Mouse (Mus musculus) megakaryocyte, embryonic 14.5 days (primary cell): ENCODE data around the gene Prl3d3. TPM values are rescaled to one million over a fixed set of nuclear protein-coding genes. Genes with fewer than 3 reads are reported as not detected.
"Not testable (repeated sequence)": the region's sequence is repeated elsewhere in the genome, so short reads cannot be mapped to it uniquely, and the experiment has no call there.

Experiments
- H3K27me3 ChIP-seq: replicated peaks from 2 replicates; pipeline ENCODE3; 2012; ENCODE audit warnings: inconsistent platforms
- H3K36me3 ChIP-seq: replicated peaks from 2 replicates; pipeline ENCODE3; 2012; ENCODE audit warnings: low read length, inconsistent platforms, mixed read lengths
- H3K4me1 ChIP-seq: 2 replicates; pipeline ENCODE4 v1.6.1; 2012; ENCODE audit warnings: inconsistent platforms
- H3K4me3 ChIP-seq: replicated peaks from 2 replicates; pipeline ENCODE3; 2012; ENCODE audit warnings: moderate library complexity, mild to moderate bottlenecking, inconsistent platforms
- H3K9me3 ChIP-seq: 2 replicates; pipeline ENCODE4 v1.6.1; 2012; ENCODE audit warnings: inconsistent platforms
- FLI1 ChIP-seq: IDR thresholded peaks from 2 replicates; pipeline ENCODE4 v1.6.1; 2012; ENCODE audit warnings: low read length, inconsistent platforms, mixed read lengths
- GATA1 ChIP-seq: IDR thresholded peaks from 3 replicates; pipeline ENCODE4 v1.6.1; 2012; ENCODE audit warnings: mixed read lengths, low read length, inconsistent platforms, borderline replicate concordance
- polyA plus RNA-seq: library from polyadenylated mRNA; stranded (reverse); fragments of >175 nt; gene quantifications from 2 replicates; pipeline ENCODE4 v1.2.3, GENCODE M21; 2012; ENCODE audit warnings: low replicate concordance; ENCODE audit not compliant: insufficient read depth

Prl3d3 gene
- polyA plus RNA-seq = not detected in 2 replicates

- not testable (repeated sequence) for H3K9me3 ChIP-seq, H3K4me3 ChIP-seq, H3K36me3 ChIP-seq, H3K27me3 ChIP-seq, H3K4me1 ChIP-seq
These were observed at the start of gene Prl3d3 for GRCm38 (mm10) chr13:27156490-27156889. Gene Prl3d3 (plus strand): TSS chr13:27156790.

GRCm38 (mm10) chr13:27121398-27121797, 35.2 kb upstream of the Prl3d3 start, which contains the start of gene Prl3d2:
Gene Prl3d2 (plus strand): TSS chr13:27121698.
- H3K27me3 ChIP-seq, H3K4me1 ChIP-seq, H3K9me3 ChIP-seq, H3K4me3 ChIP-seq, H3K36me3 ChIP-seq: not testable (repeated sequence)

GRCm38 (mm10) chr13:27148264-27148663, 8.3 kb upstream of the Prl3d3 start:
- Histone ChIP-seq H3K36me3 (no peaks in the 10 kb centered on the region), H3K27me3 (no peaks in the 10 kb centered on the region), H3K4me1 (no peaks in the 10 kb centered on the region), H3K9me3 (no peaks in the 10 kb centered on the region), H3K4me3 (no peak overlapping the region)
- no peak for TF ChIP-seq GATA1
- TF ChIP-seq FLI1 = no peak

- Histone ChIP-seq H3K27me3 (no peaks in the 10 kb centered on the region), H3K9me3 (peaks cover 10% of the 10 kb centered on the region; the same call in 1 of the 2 replicates), H3K4me1 (no peaks in the 10 kb centered on the region), H3K36me3 (no peaks in the 10 kb centered on the region), H3K4me3 (no peak within 1 kb of the TSS)
- TF ChIP-seq FLI1 = no peak
- no peak for TF ChIP-seq GATA1
These were observed 39.8 kb downstream of the Prl3d3 start, which contains the start of gene Prl3c1 for GRCm38 (mm10) chr13:27196359-27196758. Gene Prl3c1 (plus strand): TSS chr13:27196659.

Other genes starting within 250 kb of the Prl3d3 start
- gene Prl, start 99.2 kb upstream of the Prl3d3 start, polyA plus RNA-seq = not detected in 2 replicates
- not detected in 2 replicates for gene Prl3d1, start 62.6 kb upstream of the Prl3d3 start, polyA plus RNA-seq
- not detected in 2 replicates for gene Prl3d2, start 35.1 kb upstream of the Prl3d3 start, polyA plus RNA-seq
- not detected in 2 replicates for gene Prl3c1, start 39.9 kb downstream of the Prl3d3 start, polyA plus RNA-seq
- gene Prl3b1, start 85.1 kb downstream of the Prl3d3 start, polyA plus RNA-seq = not detected in 2 replicates
- not detected in 2 replicates for gene Prl3a1, start 102.6 kb downstream of the Prl3d3 start, polyA plus RNA-seq
- gene Prl6a1, start 155.8 kb downstream of the Prl3d3 start, polyA plus RNA-seq = not detected in 2 replicates
- gene Prl8a2, start 188.9 kb downstream of the Prl3d3 start, polyA plus RNA-seq = not detected in 2 replicates
- not detected in 2 replicates for gene Prl2b1, start 234.1 kb downstream of the Prl3d3 start, polyA plus RNA-seq